Mouse (Mus musculus): ENCODE results near the gene Agps. TPM values are rescaled to one million over a fixed set of nuclear protein-coding genes. Genes with fewer than 3 reads are reported as not detected.
A peak's percentile ranks its signal among the peaks of the same experiment; 100 is the strongest.

Agps gene
- total RNA-seq (2014; rRNA removed) (37.9 and 53.5 TPM in 2 replicates), polyA plus RNA-seq (2015; fragmentation: Nextera tagmentation; extraction: Ambion mirVana) (13.1 and 17.1 TPM in 2 replicates)

GRCm38 (mm10) chr2:75831881-75832633, at the start of gene Agps:
Gene Agps (plus strand): TSS chr2:75832177.
- WGBS, result under 1% methylated on average over 61 of the region's 86 CpGs
- Histone ChIP-seq H3K27me3 (ENCODE audit: insufficient read depth, low read length) (no peaks in the 10 kb centered on the region), H3K4me3 (ENCODE audit: low read depth, low read length) (peak within 1 kb of the TSS; percentile 88), H3K4me1 (ENCODE audit: insufficient read depth, low read length) (peaks cover 6% of the 10 kb centered on the region), H3K4me2 (ENCODE audit: low read depth, low read length, poor library complexity, severe bottlenecking) (peak within 1 kb of the TSS; percentile 60), H3K9ac (replicated peaks; ENCODE audit: low read length, poor library complexity, severe bottlenecking) (peak within 1 kb of the TSS; percentile 91), H3K9me3 (ENCODE audit: low read length) (no peaks in the 10 kb centered on the region), H3K27ac (ENCODE audit: low read depth, low read length) (peak within 1 kb of the TSS; percentile 68), H3K36me3 (ENCODE audit: insufficient read depth, low read length) (no peaks in the 10 kb centered on the region)
- ATAC-seq (ENCODE audit: low FRiP score) (peak; percentile 90), DNase-seq (ENCODE audit: low spot score) (peak; percentile 87)
- no peak for TF ChIP-seq CTCF (IDR thresholded peaks at IDR 0.05)

- ATAC-seq (ENCODE audit: low FRiP score), result no peak
- H3K27ac ChIP-seq (ENCODE audit: low read depth, low read length), result no peak overlapping the region
- no peaks in the 10 kb centered on the region for H3K9me3 ChIP-seq (ENCODE audit: low read length)
- H3K4me3 ChIP-seq (ENCODE audit: low read depth, low read length), result no peak overlapping the region
- no peaks in the 10 kb centered on the region for H3K36me3 ChIP-seq (ENCODE audit: insufficient read depth, low read length)
- H3K27me3 ChIP-seq (ENCODE audit: insufficient read depth, low read length), result no peaks in the 10 kb centered on the region
- WGBS, result 16% methylated on average over 6 of the region's 6 CpGs
- no peak overlapping the region for H3K4me2 ChIP-seq (ENCODE audit: low read depth, low read length, poor library complexity, severe bottlenecking)
- no peaks in the 10 kb centered on the region for H3K4me1 ChIP-seq (ENCODE audit: insufficient read depth, low read length)
- DNase-seq (ENCODE audit: low spot score), result peak; percentile 49
- peak; percentile 75 for TF ChIP-seq CTCF (IDR thresholded peaks at IDR 0.05)
- no peak overlapping the region for H3K9ac ChIP-seq (replicated peaks; ENCODE audit: low read length, poor library complexity, severe bottlenecking)
Observed at GRCm38 (mm10) chr2:75786075-75786474, 45.9 kb upstream of the Agps start.

DNA sequence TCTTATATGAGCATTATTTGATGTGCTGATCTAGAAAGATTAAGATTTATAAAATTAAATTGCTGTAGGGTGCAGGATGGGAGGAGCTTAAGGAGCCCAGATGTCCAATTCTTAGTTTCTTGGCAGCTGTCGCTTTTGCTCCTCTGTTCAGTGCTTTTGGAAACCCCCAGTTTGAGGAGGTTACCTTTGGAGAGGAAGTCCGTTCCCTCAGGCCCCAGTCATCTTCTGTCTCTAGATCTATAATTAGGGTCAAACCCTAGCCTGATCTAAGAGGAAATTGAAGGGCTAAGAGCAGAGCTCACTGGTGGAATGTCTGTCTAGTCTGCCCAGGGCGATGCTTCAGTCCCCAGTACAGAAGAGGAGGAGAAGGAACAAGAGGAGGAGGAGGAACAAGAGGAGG, 43.5 kb upstream of the Agps start:
- no peak for DNase-seq (ENCODE audit: low spot score)
- Histone ChIP-seq H3K4me1 (ENCODE audit: insufficient read depth, low read length) (no peaks in the 10 kb centered on the region), H3K4me3 (ENCODE audit: low read depth, low read length) (no peak overlapping the region), H3K27ac (ENCODE audit: low read depth, low read length) (no peak overlapping the region), H3K36me3 (ENCODE audit: insufficient read depth, low read length) (no peaks in the 10 kb centered on the region), H3K27me3 (ENCODE audit: insufficient read depth, low read length) (no peaks in the 10 kb centered on the region), H3K9ac (replicated peaks; ENCODE audit: low read length, poor library complexity, severe bottlenecking) (no peak overlapping the region), H3K9me3 (ENCODE audit: low read length) (no peaks in the 10 kb centered on the region), H3K4me2 (ENCODE audit: low read depth, low read length, poor library complexity, severe bottlenecking) (no peak overlapping the region)
- no peak for ATAC-seq (ENCODE audit: low FRiP score)
- no peak for TF ChIP-seq CTCF (IDR thresholded peaks at IDR 0.05)
- 83% methylated on average over 3 of the region's 3 CpGs for WGBS

GRCm38 (mm10) chr2:75789959-75790523, 41.9 kb upstream of the Agps start:
- ATAC-seq (ENCODE audit: low FRiP score) (no peak), DNase-seq (ENCODE audit: low spot score) (no peak)
- H3K36me3 ChIP-seq (ENCODE audit: insufficient read depth, low read length), result no peaks in the 10 kb centered on the region
- no peaks in the 10 kb centered on the region for H3K4me1 ChIP-seq (ENCODE audit: insufficient read depth, low read length)
- no peak for TF ChIP-seq CTCF (IDR thresholded peaks at IDR 0.05)
- WGBS, result 62% methylated on average over 14 of the region's 14 CpGs
- no peaks in the 10 kb centered on the region for H3K9me3 ChIP-seq (ENCODE audit: low read length)
- no peaks in the 10 kb centered on the region for H3K27me3 ChIP-seq (ENCODE audit: insufficient read depth, low read length)
- no peak overlapping the region for H3K4me3 ChIP-seq (ENCODE audit: low read depth, low read length)
- H3K4me2 ChIP-seq (ENCODE audit: low read depth, low read length, poor library complexity, severe bottlenecking), result no peak overlapping the region
- H3K27ac ChIP-seq (ENCODE audit: low read depth, low read length), result no peak overlapping the region
- no peak overlapping the region for H3K9ac ChIP-seq (replicated peaks; ENCODE audit: low read length, poor library complexity, severe bottlenecking)

- Histone ChIP-seq H3K36me3 (ENCODE audit: insufficient read depth, low read length) (no peaks in the 10 kb centered on the region), H3K9ac (replicated peaks; ENCODE audit: low read length, poor library complexity, severe bottlenecking) (no peak overlapping the region), H3K9me3 (ENCODE audit: low read length) (no peaks in the 10 kb centered on the region), H3K27me3 (ENCODE audit: insufficient read depth, low read length) (no peaks in the 10 kb centered on the region), H3K4me1 (ENCODE audit: insufficient read depth, low read length) (no peaks in the 10 kb centered on the region), H3K4me2 (ENCODE audit: low read depth, low read length, poor library complexity, severe bottlenecking) (no peak overlapping the region), H3K4me3 (ENCODE audit: low read depth, low read length) (no peak overlapping the region), H3K27ac (ENCODE audit: low read depth, low read length) (no peak overlapping the region)
- DNase-seq (ENCODE audit: low spot score), result no peak
- TF ChIP-seq CTCF (IDR thresholded peaks at IDR 0.05), result peak; percentile 15; the same call in 1 of the 2 replicates
- ATAC-seq (ENCODE audit: low FRiP score), result no peak
- 88% methylated on average over 18 of the region's 18 CpGs for WGBS
Observed at GRCm38 (mm10) chr2:75791561-75792308, 40.2 kb upstream of the Agps start.

Data from midbrain, postnatal 0 days (tissue).